Mouse (Mus musculus): ENCODE measurements around the gene Cxcl13.

DNA sequence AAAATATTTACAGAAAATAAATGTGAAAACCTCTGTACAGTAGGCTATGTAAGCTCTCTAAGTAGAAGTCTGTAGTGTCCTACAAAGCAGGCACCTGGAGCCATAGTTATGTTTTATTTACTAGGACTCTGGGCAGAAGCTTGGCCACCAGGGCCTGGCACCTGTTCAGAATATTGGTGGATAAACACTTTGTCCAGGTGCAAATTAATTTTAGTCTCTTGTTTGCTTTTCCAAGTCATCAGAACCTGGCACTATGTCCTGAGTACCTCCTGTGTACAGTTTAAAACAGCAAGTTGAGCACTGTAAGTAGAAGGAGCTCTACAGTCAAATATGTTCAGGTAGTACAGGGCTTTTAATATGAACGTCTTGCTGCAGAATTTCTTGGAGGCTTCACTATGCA lies 52.3 kb downstream of the Cxcl13 start:
- TF ChIP-seq CTCF (IDR thresholded peaks at IDR 0.05; ENCODE audit: borderline replicate concordance, insufficient read depth, low read length) (no peak), POLR2A (IDR thresholded peaks at IDR 0.05; ENCODE audit: low read depth, low read length) (no peak)
